Mouse (Mus musculus) E14TG2a.4 (cell line): ENCODE data around the gene Mtrf1l.

Experiments
- H3K27me3 ChIP-seq: 2 replicates; pipeline ENCODE4 v1.6.1; 2014; ENCODE audit warnings: low read length, control low read depth; ENCODE audit not compliant: insufficient read depth
- H3K36me3 ChIP-seq: 2 replicates; pipeline ENCODE4 v1.6.1; 2014; ENCODE audit warnings: low read length, control low read depth; ENCODE audit not compliant: insufficient read depth
- H3K4me1 ChIP-seq: replicated peaks from 2 replicates; pipeline ENCODE4 v1.6.1; 2014; ENCODE audit warnings: low read depth, low read length, control low read depth
- H3K4me3 ChIP-seq: replicated peaks from 2 replicates; pipeline ENCODE4 v1.5.1; 2014; ENCODE audit warnings: mild to moderate bottlenecking, low read length
- H3K9me3 ChIP-seq: 2 replicates; pipeline ENCODE4 v1.6.1; 2014; ENCODE audit warnings: low read length, control low read depth
- CTCF ChIP-seq: conservative IDR thresholded peaks from 2 replicates; pipeline ENCODE4 v1.5.1; 2014; ENCODE audit warnings: low read length
- NANOG ChIP-seq: IDR thresholded peaks from 2 replicates; pipeline ENCODE4 v1.6.1; 2014; ENCODE audit warnings: borderline replicate concordance, low read length, mixed read lengths
- POU5F1 ChIP-seq: IDR thresholded peaks from 2 replicates; pipeline ENCODE4 v1.6.1; 2014; ENCODE audit warnings: low read length, borderline replicate concordance

Mtrf1l gene

GRCm38 (mm10) chr10:5823740-5824491 lies at the start of gene Mtrf1l:
TSS of gene Mtrf1l (minus strand) at chr10:5823910.
- H3K4me1 ChIP-seq: peaks cover 52% of the 10 kb centered on the region
- H3K36me3 ChIP-seq: peaks cover 34% of the 10 kb centered on the region
- H3K4me3 ChIP-seq: peak within 1 kb of the TSS; percentile 97
- no peaks in the 10 kb centered on the region for H3K27me3 ChIP-seq
- no peaks in the 10 kb centered on the region for H3K9me3 ChIP-seq
- TF ChIP-seq NANOG (no peak), CTCF (no peak), POU5F1 (no peak)

DNA sequence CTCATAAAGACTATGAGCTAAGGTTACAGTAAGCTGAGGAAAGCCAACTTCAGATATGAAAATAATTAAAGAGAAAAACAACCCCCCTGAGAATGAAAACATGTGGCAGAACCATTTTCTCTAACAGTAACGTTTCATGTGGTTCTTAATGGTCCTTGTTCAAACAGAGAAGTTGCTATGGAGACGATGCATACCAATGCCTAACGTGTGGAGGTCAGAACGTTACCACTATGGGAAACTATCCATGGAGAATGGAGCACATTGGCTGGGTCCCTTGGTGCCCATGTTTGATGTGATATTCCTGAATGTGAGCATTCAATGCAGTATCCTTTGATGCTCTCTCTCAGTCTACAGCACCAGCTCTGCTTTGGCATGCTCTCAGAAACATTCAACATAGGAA lies 47.4 kb upstream of the Mtrf1l start:
- Histone ChIP-seq H3K4me1 (no peaks in the 10 kb centered on the region), H3K4me3 (no peak overlapping the region), H3K9me3 (no peaks in the 10 kb centered on the region), H3K36me3 (no peaks in the 10 kb centered on the region), H3K27me3 (no peaks in the 10 kb centered on the region)
- TF ChIP-seq CTCF: no peak
- TF ChIP-seq NANOG: no peak
- TF ChIP-seq POU5F1: no peak

- Histone ChIP-seq H3K27me3 (no peaks in the 10 kb centered on the region), H3K4me3 (no peak overlapping the region), H3K36me3 (no peaks in the 10 kb centered on the region), H3K4me1 (no peaks in the 10 kb centered on the region), H3K9me3 (no peaks in the 10 kb centered on the region)
- no peak for TF ChIP-seq NANOG
- no peak for TF ChIP-seq CTCF
- TF ChIP-seq POU5F1: no peak
Measured at GRCm38 (mm10) chr10:5867981-5868552, 44.4 kb upstream of the Mtrf1l start.

- Histone ChIP-seq H3K4me3 (no peak overlapping the region), H3K4me1 (no peaks in the 10 kb centered on the region), H3K27me3 (no peaks in the 10 kb centered on the region), H3K36me3 (no peaks in the 10 kb centered on the region), H3K9me3 (no peaks in the 10 kb centered on the region)
- TF ChIP-seq POU5F1 (no peak), NANOG (no peak), CTCF (peak; percentile 34)
Measured at GRCm38 (mm10) chr10:5865996-5866395, 42.3 kb upstream of the Mtrf1l start.

- Histone ChIP-seq H3K27me3 (no peaks in the 10 kb centered on the region), H3K4me1 (peaks cover 12% of the 10 kb centered on the region), H3K36me3 (no peaks in the 10 kb centered on the region), H3K9me3 (no peaks in the 10 kb centered on the region), H3K4me3 (no peak overlapping the region)
- TF ChIP-seq CTCF: peak; percentile 59
- TF ChIP-seq NANOG: no peak
Measured at GRCm38 (mm10) chr10:5862669-5863068, 39.0 kb upstream of the Mtrf1l start.

DNA sequence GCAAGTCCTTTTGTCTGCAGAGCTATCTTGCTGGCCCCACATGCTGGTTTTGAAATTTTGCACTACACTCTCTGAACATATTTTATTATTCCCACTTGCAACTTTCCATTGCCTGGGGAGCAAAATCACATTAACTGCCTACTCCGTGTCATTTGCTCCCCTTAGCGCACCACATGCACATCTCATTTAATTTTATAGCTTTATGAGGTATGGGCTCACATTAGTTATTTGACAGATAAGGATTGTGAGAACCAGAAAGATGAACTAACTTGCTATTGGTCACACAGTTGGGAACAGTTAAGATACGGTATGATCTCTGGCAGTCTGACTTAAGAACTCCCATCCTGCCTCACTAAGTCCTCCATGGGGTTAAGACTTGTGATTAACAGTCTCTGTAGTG lies 37.1 kb upstream of the Mtrf1l start:
- Histone ChIP-seq H3K9me3 (no peaks in the 10 kb centered on the region), H3K27me3 (no peaks in the 10 kb centered on the region)
- TF ChIP-seq POU5F1: no peak

GRCm38 (mm10) chr10:5859729-5860128 lies 36.0 kb upstream of the Mtrf1l start:
- no peaks in the 10 kb centered on the region for H3K27me3 ChIP-seq
- no peaks in the 10 kb centered on the region for H3K36me3 ChIP-seq
- no peak overlapping the region for H3K4me3 ChIP-seq
- H3K4me1 ChIP-seq: peaks cover 18% of the 10 kb centered on the region
- no peaks in the 10 kb centered on the region for H3K9me3 ChIP-seq
- TF ChIP-seq CTCF (peak; percentile 96), NANOG (no peak), POU5F1 (no peak)

More for the DNA sequence above, 37.1 kb upstream of the Mtrf1l start:
- peaks cover 18% of the 10 kb centered on the region for H3K4me1 ChIP-seq
- no peak overlapping the region for H3K4me3 ChIP-seq
- no peaks in the 10 kb centered on the region for H3K36me3 ChIP-seq

DNA sequence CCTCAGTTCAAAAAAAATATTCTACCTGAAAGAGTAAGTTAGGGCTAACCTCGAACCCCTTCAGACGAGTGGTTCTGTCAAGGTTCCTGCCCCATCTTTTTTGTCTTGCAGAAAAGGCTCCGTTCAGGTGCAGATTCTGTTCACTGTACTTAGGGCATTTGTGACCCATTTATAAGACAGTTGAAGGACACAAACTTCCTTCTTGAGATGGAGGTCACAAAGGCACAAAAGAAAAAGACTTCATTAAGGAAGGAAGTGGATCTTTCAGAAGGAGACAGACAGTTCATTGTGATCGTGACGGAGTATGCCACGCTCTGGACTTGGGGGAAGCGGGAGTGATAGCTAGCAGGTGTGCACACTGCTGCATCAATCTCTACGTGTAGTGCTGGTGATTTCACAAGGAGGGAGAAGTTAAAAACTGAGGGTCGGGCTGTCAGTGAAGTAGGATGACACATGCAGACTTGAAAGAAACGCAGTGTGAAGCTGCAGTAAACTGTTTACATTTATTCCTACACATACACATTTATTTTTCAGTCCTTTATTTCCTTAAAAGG lies 34.4 kb upstream of the Mtrf1l start:
- Histone ChIP-seq H3K4me1 (peaks cover 18% of the 10 kb centered on the region), H3K4me3 (no peak overlapping the region), H3K27me3 (no peaks in the 10 kb centered on the region), H3K36me3 (no peaks in the 10 kb centered on the region), H3K9me3 (0 out of 2 replicates have a peak, but pooled peaks cover 4% of the 10 kb centered on the region)
- TF ChIP-seq NANOG (peak; percentile 42; the same call in 1 of the 2 replicates), POU5F1 (no peak)
